Mouse (Mus musculus): ENCODE results near the gene Cd81.

The Cd81 gene

GRCm38 (mm10) chr7:143021356-143022164 is 31.0 kb upstream of the Cd81 start:
- no peak for DNase-seq

- DNase-seq, result no peak
These were observed 29.0 kb upstream of the Cd81 start for GRCm38 (mm10) chr7:143023499-143023898.

GRCm38 (mm10) chr7:143024293-143024692 is 28.2 kb upstream of the Cd81 start:
- DNase-seq, result no peak

GRCm38 (mm10) chr7:143025496-143025895 is 27.0 kb upstream of the Cd81 start:
- DNase-seq, result no peak

- no peak for DNase-seq
These were observed 25.3 kb upstream of the Cd81 start for GRCm38 (mm10) chr7:143027196-143027595.

GRCm38 (mm10) chr7:143031816-143032215 is 20.7 kb upstream of the Cd81 start:
- no peak for DNase-seq

- DNase-seq, result no peak
These were observed 19.0 kb upstream of the Cd81 start for GRCm38 (mm10) chr7:143033581-143033980.

- DNase-seq, result no peak
These were observed 18.4 kb upstream of the Cd81 start for GRCm38 (mm10) chr7:143034112-143034511.

- no peak for DNase-seq
These were observed 17.8 kb upstream of the Cd81 start for GRCm38 (mm10) chr7:143034519-143035450.

GRCm38 (mm10) chr7:143036787-143037186 is 15.8 kb upstream of the Cd81 start:
- no peak for DNase-seq

GRCm38 (mm10) chr7:143037306-143037705 is 15.2 kb upstream of the Cd81 start:
- no peak for DNase-seq

- DNase-seq, result no peak
These were observed 14.2 kb upstream of the Cd81 start for GRCm38 (mm10) chr7:143038174-143038931.

- no peak for DNase-seq
These were observed 12.0 kb upstream of the Cd81 start for GRCm38 (mm10) chr7:143040561-143040960.

GRCm38 (mm10) chr7:143041138-143041822 is 11.3 kb upstream of the Cd81 start:
- no peak for DNase-seq

- peak; percentile 79 for DNase-seq
These were observed 10.4 kb upstream of the Cd81 start for GRCm38 (mm10) chr7:143042089-143042488.

- DNase-seq, result no peak
These were observed 9.6 kb upstream of the Cd81 start for GRCm38 (mm10) chr7:143042897-143043300.

GRCm38 (mm10) chr7:143044049-143044825 is 8.3 kb upstream of the Cd81 start:
- DNase-seq, result no peak

GRCm38 (mm10) chr7:143044826-143045206 is 7.7 kb upstream of the Cd81 start:
- no peak for DNase-seq

GRCm38 (mm10) chr7:143046358-143046757 is 6.2 kb upstream of the Cd81 start:
- DNase-seq, result no peak

GRCm38 (mm10) chr7:143049331-143049730 is 3.2 kb upstream of the Cd81 start:
- DNase-seq, result no peak

Data from kidney, adult 18-20 months (tissue).